Mouse (Mus musculus): ENCODE measurements around the gene Krt23.

The Krt23 gene

GRCm38 (mm10) chr11:99454044-99454443 lies 38.9 kb downstream of the Krt23 start:
- DNase-seq (ENCODE audit: low spot score in 2 of 2) = no peak

GRCm38 (mm10) chr11:99448769-99449168 lies 44.2 kb downstream of the Krt23 start:
- no peak for DNase-seq (ENCODE audit: low spot score in 2 of 2)

GRCm38 (mm10) chr11:99441220-99441619 lies 51.7 kb downstream of the Krt23 start:
- no peak for DNase-seq (ENCODE audit: low spot score in 2 of 2)

- no peak for DNase-seq (ENCODE audit: low spot score in 2 of 2)
These were observed 53.5 kb downstream of the Krt23 start for GRCm38 (mm10) chr11:99439465-99439864.

GRCm38 (mm10) chr11:99437972-99438371 lies 55.0 kb downstream of the Krt23 start, which contains the start of gene Krt20:
Krt20 (minus strand) TSS chr11:99438150.
- no peak for DNase-seq (ENCODE audit: low spot score in 2 of 2)

GRCm38 (mm10) chr11:99436625-99437024 lies 56.3 kb downstream of the Krt23 start:
- DNase-seq (ENCODE audit: low spot score in 2 of 2) = no peak

- no peak for DNase-seq (ENCODE audit: low spot score in 2 of 2)
These were observed 62.3 kb downstream of the Krt23 start for GRCm38 (mm10) chr11:99430670-99431069.
